Mouse (Mus musculus) heart, embryonic 16.5 days (tissue): ENCODE data around the gene Cyp46a1. TPM values are rescaled to one million over a fixed set of nuclear protein-coding genes. Genes with fewer than 3 reads are reported as not detected.
A peak's percentile ranks its signal among the peaks of the same experiment; 100 is the strongest.

Experiments
- ATAC-seq: fragments of 200-750 bp; cut with Nextera tagmentation; replicated peaks from 2 replicates; pipeline ENCODE4 v1.8.0; 2017; ENCODE audit warnings: moderate number of reproducible peaks; ENCODE audit not compliant: insufficient read depth, low FRiP score; ENCODE audit errors: extremely low read depth
- H3K27ac ChIP-seq: fragments of 300-500 bp; sonication (generic); 2 replicates; pipeline ENCODE4 v1.5.1; 2014; ENCODE audit warnings: mild to moderate bottlenecking, low read length, control low read depth, moderate library complexity
- H3K27me3 ChIP-seq: fragments of 300-500 bp; sonication (generic); 2 replicates; pipeline ENCODE4 v1.6.1; 2014; ENCODE audit warnings: low read length, mixed read lengths; ENCODE audit not compliant: control insufficient read depth, insufficient read depth
- H3K36me3 ChIP-seq: fragments of 300-500 bp; sonication (generic); 2 replicates; pipeline ENCODE4 v1.6.1; 2014; ENCODE audit not compliant: control insufficient read depth, insufficient read depth
- H3K4me1 ChIP-seq: fragments of 300-500 bp; sonication (generic); 2 replicates; pipeline ENCODE4 v1.6.1; 2014; ENCODE audit warnings: low read length, mixed read lengths; ENCODE audit not compliant: control insufficient read depth, insufficient read depth
- H3K4me2 ChIP-seq: fragments of 300-500 bp; sonication (generic); 2 replicates; pipeline ENCODE4 v1.6.1; 2014; ENCODE audit warnings: low read depth, mild to moderate bottlenecking, control low read depth, low read length
- H3K4me3 ChIP-seq: fragments of 300-500 bp; sonication (generic); 2 replicates; pipeline ENCODE4 v1.5.1; 2014; ENCODE audit warnings: mild to moderate bottlenecking, control low read depth, low read length
- H3K9ac ChIP-seq: fragments of 300-500 bp; sonication (generic); 2 replicates; pipeline ENCODE4 v1.6.1; 2014; ENCODE audit warnings: low read length, control low read depth
- H3K9me3 ChIP-seq: fragments of 300-500 bp; sonication (generic); replicated peaks from 2 replicates; pipeline ENCODE4 v1.6.1; 2016; ENCODE audit warnings: low read length; ENCODE audit not compliant: control insufficient read depth
- WGBS: fragments of 180-500 bp; shearing (Covaris S2); extraction: QIAGEN DNeasy Blood & Tissue Kit; methylation state at CpG from one replicate; pipeline ENCODE4 v1.1.7; 2014; 5-methylcytosine and 5-hydroxymethylcytosine counted together
- polyA plus RNA-seq: library from polyadenylated mRNA; unstranded; fragments of >200 nt; fragmentation: Nextera tagmentation; extraction: Ambion mirVana; gene quantifications from 2 replicates; pipeline ENCODE4 v1.2.1, GENCODE M21; 2015

Cyp46a1 gene
- polyA plus RNA-seq, 1 experiment from 2014 or later: 4.9 TPM

DNA sequence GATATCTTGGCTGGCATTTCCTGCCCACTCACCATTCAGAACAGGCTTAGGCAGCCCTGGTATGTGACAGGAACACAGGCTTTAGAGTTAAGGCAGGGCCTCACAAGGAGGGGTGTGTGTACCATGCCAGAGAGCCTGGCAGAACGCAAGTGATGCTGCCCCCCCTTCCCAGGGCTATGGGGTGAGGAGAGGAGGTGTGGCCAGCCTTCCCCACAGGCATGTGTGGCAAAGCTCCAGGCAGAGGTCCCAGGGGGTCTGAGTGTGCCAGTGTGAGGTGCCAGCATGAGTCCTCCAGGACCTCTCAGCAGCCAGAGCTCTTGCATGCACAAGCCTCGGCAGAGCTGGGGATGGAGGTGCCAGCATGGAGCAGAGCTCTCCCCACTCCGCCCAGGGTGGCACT is 39.6 kb upstream of the Cyp46a1 start:
- Histone ChIP-seq H3K4me3 (no peak overlapping the region), H3K9ac (no peak overlapping the region), H3K4me1 (peaks cover 4% of the 10 kb centered on the region), H3K27ac (no peak overlapping the region), H3K36me3 (no peaks in the 10 kb centered on the region), H3K9me3 (no peaks in the 10 kb centered on the region), H3K4me2 (no peak overlapping the region), H3K27me3 (no peaks in the 10 kb centered on the region)
- 56% methylated on average over 3 of the region's 3 CpGs for WGBS
- 0 out of 2 replicates have a peak, but pooled peaks have one; percentile 20 for ATAC-seq

DNA sequence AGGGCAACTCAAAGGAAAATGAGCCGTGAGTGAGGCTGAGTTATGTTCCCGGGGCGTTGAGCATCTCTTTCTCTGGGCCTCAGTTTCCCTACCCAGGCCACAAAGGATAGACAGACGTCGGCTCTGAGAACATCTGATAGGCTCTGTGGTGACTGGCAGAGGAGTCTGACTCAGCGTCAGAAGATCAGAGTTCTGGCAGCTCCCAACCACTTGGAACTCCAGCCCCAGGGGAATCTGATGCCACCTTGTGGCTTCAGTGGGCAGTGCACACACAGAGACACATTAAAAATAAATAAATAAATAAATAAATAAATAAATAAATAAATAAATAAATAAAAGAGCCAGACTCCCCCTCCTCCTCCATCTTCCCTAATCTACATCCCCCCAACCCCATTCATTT is 37.1 kb upstream of the Cyp46a1 start:
- Histone ChIP-seq H3K4me2 (no peak overlapping the region), H3K27ac (no peak overlapping the region), H3K36me3 (no peaks in the 10 kb centered on the region), H3K9me3 (no peaks in the 10 kb centered on the region), H3K9ac (no peak overlapping the region), H3K4me3 (no peak overlapping the region), H3K4me1 (peaks cover 4% of the 10 kb centered on the region), H3K27me3 (no peaks in the 10 kb centered on the region)
- no peak for ATAC-seq
- WGBS: 82% methylated on average over 6 of the region's 6 CpGs

DNA sequence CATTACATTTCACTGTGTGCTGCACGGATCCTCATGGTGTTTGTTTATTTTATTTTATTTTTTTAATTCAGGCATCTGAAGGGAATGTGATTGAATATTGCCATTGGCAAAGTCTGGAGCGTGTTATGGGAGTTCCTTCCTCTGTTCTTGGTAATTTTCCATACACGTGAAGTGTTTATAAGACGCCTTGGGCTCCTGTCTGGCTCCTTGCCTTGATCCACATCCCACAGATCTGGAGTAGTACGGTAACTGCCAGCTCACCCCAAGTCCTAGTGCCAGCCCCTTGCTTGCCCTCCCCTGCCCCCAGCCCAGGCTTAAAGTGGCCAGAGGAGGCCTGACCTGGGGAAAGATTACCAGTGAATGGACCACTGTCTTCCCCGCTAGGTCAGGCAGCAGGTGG is 33.2 kb upstream of the Cyp46a1 start:
- ATAC-seq: no peak
- 60% methylated on average over 6 of the region's 6 CpGs for WGBS
- no peaks in the 10 kb centered on the region for H3K9me3 ChIP-seq
- no peak overlapping the region for H3K9ac ChIP-seq
- H3K27me3 ChIP-seq: peaks cover 15% of the 10 kb centered on the region
- H3K36me3 ChIP-seq: no peaks in the 10 kb centered on the region
- no peak overlapping the region for H3K4me3 ChIP-seq
- H3K27ac ChIP-seq: no peak overlapping the region
- H3K4me1 ChIP-seq: peaks cover 3% of the 10 kb centered on the region; the same call in 1 of the 2 replicates
- H3K4me2 ChIP-seq: no peak overlapping the region

DNA sequence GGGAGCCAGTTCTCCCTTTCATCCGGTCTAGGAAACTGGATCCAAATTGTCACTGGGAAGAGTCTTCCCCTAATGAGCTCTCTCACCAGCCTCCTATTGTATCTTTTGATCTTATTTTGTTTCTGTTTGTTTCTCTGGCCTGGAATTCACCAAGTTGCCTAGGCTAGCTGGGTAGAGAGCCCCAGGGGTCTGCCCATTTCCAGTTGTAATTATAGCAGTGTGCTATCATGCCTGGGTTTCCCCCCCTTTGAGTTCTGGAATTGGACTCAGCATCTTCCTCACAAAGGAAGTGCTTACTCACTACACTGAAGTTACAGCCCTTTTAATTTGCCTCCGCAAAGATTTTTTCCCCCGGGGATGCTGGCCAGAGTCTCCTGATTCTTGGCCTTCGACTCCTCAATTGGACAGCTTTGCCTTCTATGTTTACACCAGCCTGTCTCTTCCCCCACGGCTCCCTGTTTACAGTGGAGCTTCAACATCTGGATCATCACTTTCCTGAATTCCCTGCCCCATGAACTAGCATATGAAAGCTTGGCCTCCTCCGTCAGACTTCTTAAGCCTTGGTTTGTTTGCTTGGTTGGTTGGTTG is 30.3 kb upstream of the Cyp46a1 start:
- peaks cover 17% of the 10 kb centered on the region for H3K27me3 ChIP-seq
- no peak overlapping the region for H3K9ac ChIP-seq
- H3K27ac ChIP-seq: no peak overlapping the region
- no peaks in the 10 kb centered on the region for H3K9me3 ChIP-seq
- no peaks in the 10 kb centered on the region for H3K36me3 ChIP-seq
- ATAC-seq: no peak
- H3K4me2 ChIP-seq: no peak overlapping the region
- no peak overlapping the region for H3K4me3 ChIP-seq
- WGBS: 52% methylated on average over 6 of the region's 6 CpGs
- H3K4me1 ChIP-seq: peaks cover 8% of the 10 kb centered on the region; the same call in 1 of the 2 replicates

DNA sequence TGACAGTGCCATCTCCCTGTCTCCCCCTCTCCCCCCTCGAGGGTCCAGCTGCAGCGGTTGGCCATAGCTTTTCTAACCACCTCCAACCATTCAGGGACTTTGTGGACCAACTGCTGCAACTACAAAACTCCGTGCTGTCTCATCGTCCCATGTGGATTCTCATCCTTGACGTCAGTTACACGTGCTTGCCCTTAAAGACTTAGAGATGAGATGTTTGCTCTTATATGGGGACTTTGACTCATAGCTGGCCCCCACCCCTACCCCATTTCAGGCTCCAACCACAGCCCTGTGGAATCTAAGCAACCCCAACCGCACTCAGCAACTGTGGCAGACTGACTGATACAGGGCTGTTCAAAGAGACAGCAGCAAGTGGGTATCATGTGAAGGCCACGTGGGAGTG is 29.0 kb upstream of the Cyp46a1 start:
- Histone ChIP-seq H3K4me3 (no peak overlapping the region), H3K4me2 (no peak overlapping the region), H3K4me1 (peaks cover 8% of the 10 kb centered on the region; the same call in 1 of the 2 replicates), H3K9me3 (no peaks in the 10 kb centered on the region), H3K36me3 (no peaks in the 10 kb centered on the region), H3K27ac (no peak overlapping the region), H3K27me3 (peaks cover 17% of the 10 kb centered on the region), H3K9ac (no peak overlapping the region)
- ATAC-seq: no peak
- 57% methylated on average over 8 of the region's 8 CpGs for WGBS

DNA sequence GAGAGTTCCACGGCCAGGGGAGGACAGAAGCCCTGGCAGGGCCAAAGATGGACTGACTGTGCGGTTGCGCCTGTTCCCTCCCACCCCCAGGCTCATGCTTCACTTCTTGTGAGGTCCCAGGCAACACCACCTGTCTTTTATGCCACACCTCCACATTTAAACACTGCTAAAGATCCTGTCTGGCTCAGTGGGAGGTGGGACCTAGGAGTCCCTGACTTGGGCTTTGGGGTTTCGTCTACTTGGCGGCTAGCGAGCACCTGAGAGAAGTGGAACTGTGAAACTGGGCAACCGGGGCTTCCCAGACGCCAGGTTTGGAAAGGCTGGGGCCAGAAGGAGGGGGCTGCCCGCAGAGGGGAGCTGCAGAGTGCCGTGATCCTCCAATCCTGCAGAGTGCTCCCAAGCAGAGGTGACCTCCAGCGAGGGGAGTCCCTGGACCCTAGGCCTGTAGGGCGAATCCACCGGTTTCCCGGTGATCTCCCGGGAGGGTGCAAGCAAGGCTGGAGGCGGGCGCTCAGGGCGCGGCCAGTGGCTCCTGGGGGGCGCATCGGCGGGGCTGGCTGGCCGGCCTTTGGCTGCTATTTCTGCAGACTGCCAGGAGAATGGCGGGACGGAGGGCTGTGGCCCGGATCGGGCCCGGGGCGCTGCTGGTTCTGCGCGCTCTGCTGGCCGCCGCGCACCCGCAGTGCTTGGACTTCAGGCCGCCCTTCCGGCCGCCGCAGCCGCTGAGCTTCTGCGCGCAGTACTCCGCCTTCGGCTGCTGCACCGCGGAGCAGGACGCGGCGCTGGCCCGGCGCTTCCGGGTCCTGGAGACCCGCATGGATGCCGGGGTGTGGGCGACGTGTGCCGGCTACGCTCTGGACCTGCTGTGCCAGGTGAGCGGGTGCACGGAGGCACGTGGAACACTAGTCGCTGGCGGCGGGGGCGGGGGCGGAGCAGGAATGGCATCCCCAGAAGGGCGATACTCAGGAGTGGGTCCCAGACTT is 28.1 kb upstream of the Cyp46a1 start, which contains the start of gene Hhipl1:
Gene Hhipl1, plus strand, starts transcription at position 459 of the 983 bp plus-strand sequence.
- Histone ChIP-seq H3K9me3 (no peaks in the 10 kb centered on the region), H3K27ac (no peak within 1 kb of the TSS), H3K27me3 (peaks cover 17% of the 10 kb centered on the region), H3K36me3 (no peaks in the 10 kb centered on the region), H3K4me2 (peak within 1 kb of the TSS; percentile 99), H3K9ac (peak within 1 kb of the TSS; percentile 92), H3K4me1 (peaks cover 8% of the 10 kb centered on the region; the same call in 1 of the 2 replicates), H3K4me3 (peak within 1 kb of the TSS; percentile 68)
- 2% methylated on average over 67 of the region's 67 CpGs for WGBS
- peak; percentile 62; the same call in 1 of the 2 replicates for ATAC-seq

DNA sequence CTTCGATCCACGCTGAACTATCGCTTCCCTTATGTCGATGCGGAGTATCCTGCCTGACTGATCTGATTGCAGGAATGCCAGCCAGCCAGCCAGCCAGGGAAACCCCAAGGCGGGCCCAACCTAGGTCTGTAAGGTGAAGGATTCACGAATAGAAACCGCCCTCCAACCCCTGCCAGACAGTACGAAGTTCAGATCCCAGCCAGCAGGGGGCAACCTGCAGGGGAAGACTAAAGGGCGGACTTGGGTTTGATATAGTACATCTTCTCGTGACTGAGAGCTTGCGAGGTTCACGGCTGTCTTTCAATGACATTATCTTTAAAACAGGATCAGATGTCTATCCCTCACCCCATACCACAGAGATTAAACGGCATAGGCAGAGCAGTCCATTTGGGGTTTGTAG is 26.6 kb upstream of the Cyp46a1 start:
- H3K27me3 ChIP-seq: peaks cover 17% of the 10 kb centered on the region
- no peaks in the 10 kb centered on the region for H3K36me3 ChIP-seq
- peaks cover 8% of the 10 kb centered on the region; the same call in 1 of the 2 replicates for H3K4me1 ChIP-seq
- H3K4me3 ChIP-seq: no peak overlapping the region
- ATAC-seq: no peak
- WGBS: 17% methylated on average over 14 of the region's 14 CpGs
- H3K9me3 ChIP-seq: no peaks in the 10 kb centered on the region
- peak overlapping the region; percentile 31 for H3K4me2 ChIP-seq
- H3K9ac ChIP-seq: no peak overlapping the region
- no peak overlapping the region for H3K27ac ChIP-seq

DNA sequence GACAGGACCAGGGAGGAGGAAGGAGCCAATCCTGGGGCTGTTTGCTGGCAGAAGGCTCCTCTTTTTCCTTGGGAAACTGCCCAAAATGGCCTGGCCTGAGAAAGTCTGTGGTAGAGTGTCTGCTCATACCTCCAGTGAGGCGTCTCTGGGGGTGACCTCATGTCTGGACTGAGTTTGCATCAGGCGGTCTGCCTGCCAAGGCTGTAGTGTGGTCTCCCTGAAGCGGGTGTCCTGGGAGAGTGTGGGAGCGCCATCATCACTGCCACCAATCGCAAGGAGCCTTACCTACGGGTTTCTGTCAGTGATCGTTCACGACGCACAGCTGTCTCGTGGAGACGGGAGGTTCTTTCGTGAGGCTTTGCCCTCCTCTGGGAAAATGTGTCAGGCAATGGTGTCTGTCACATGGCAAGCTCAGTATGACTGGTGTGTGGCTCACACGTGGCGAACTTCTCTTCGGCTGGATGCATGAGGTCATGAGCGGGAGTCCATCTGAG is 25.8 kb upstream of the Cyp46a1 start:
- Histone ChIP-seq H3K4me2 (no peak overlapping the region), H3K36me3 (no peaks in the 10 kb centered on the region), H3K9me3 (no peaks in the 10 kb centered on the region), H3K4me1 (peaks cover 8% of the 10 kb centered on the region; the same call in 1 of the 2 replicates), H3K27me3 (peaks cover 17% of the 10 kb centered on the region), H3K4me3 (no peak overlapping the region), H3K27ac (0 out of 2 replicates have a peak overlapping the region, but pooled peaks have one; percentile 7), H3K9ac (no peak overlapping the region)
- peak; percentile 37; the same call in 1 of the 2 replicates for ATAC-seq
- WGBS: 72% methylated on average over 16 of the region's 16 CpGs
